Mouse (Mus musculus) embryonic fibroblast, embryonic 13.5 days (primary cell): Measurements from ENCODE around the gene BC017158. TPM values are rescaled to one million over a fixed set of nuclear protein-coding genes. Genes with fewer than 3 reads are reported as not detected.
"Not testable (repeated sequence)": the region's sequence is repeated elsewhere in the genome, so short reads cannot be mapped to it uniquely, and the experiment has no call there.

ENCODE experiments used
- H3K27ac ChIP-seq: 2 replicates; pipeline ENCODE4 v1.5.1; 2012; ENCODE audit warnings: low read length, control low read depth, inconsistent platforms; ENCODE audit not compliant: insufficient read depth
- H3K4me1 ChIP-seq: 2 replicates; pipeline ENCODE4 v1.6.1; 2011; ENCODE audit warnings: low read length; ENCODE audit not compliant: control insufficient read depth, insufficient read depth
- H3K4me3 ChIP-seq: 2 replicates; pipeline ENCODE4 v1.5.1; 2011; ENCODE audit warnings: mild to moderate bottlenecking, control low read depth, low read length; ENCODE audit not compliant: insufficient read depth
- CTCF ChIP-seq: IDR thresholded peaks from 2 replicates; pipeline ENCODE4 v1.5.1; 2011; ENCODE audit warnings: mild to moderate bottlenecking, control low read depth, low read length, moderate library complexity, borderline replicate concordance; ENCODE audit not compliant: insufficient read depth
- POLR2A ChIP-seq: IDR thresholded peaks from 2 replicates; pipeline ENCODE4 v1.6.1; 2011; ENCODE audit warnings: low read depth, mild to moderate bottlenecking, control low read depth, low read length, moderate library complexity
- polyA plus RNA-seq: library from polyadenylated mRNA; stranded (reverse); fragments of >200 nt; gene quantifications from 2 replicates; pipeline ENCODE4 v1.2.4, GENCODE M21; 2011; ENCODE audit warnings: low read depth; ENCODE audit not compliant: missing spikeins, insufficient read length

The BC017158 gene
- 17.9 and 21.1 TPM in 2 replicates for polyA plus RNA-seq

DNA sequence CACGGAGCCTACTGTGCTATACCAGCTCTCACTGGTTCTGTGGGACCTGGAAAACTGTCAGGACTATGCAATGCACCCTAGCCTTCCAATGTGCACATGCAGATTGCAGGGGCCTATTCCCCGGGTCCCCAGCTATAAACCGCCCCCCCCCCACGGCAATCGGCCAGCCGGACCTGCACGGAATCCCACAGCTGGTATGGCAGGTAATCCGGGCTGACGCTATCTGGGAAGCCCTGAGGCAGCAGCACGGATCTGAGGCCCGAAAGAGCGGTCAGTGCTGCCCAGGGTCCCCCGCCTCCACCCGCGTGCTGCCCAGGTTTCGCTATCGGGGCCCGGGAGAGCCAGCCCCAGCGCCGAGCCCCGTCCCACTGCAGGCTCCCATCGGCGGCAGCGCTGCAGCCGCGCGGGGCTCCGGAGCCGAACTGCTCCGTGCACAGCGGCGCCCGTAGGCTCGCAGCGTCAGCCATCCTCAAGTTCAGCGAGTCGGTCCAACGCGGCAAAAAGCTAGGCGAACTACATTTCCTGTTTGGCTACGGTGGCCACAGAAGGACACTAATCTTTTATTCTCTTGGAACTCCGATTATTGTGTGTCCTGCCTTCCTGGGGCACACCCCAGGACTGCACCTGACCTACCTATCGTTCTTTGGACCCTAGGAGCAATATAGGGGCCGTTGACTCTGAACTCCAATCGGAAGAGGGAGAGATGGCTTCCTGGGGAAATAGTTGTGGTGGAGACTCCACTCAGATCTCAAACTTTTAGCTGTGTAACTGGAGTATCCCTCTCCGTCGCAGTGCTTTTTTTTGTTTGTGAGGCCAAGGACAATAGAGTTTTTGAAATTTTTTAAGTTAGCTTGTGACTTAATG is at the start of gene BC017158:
Gene BC017158 (minus strand): TSS at position 554 of the 864 bp plus-strand sequence.
- H3K4me1 ChIP-seq, result peaks cover 3% of the 10 kb centered on the region; the same call in 1 of the 2 replicates
- peak within 1 kb of the TSS; percentile 61 for H3K4me3 ChIP-seq
- TF ChIP-seq CTCF (no peak), POLR2A (peak; percentile 74)
- H3K27ac ChIP-seq, result no peak within 1 kb of the TSS

- Histone ChIP-seq H3K4me1 (peaks cover 5% of the 10 kb centered on the region; the same call in 1 of the 2 replicates), H3K4me3 (no peak overlapping the region), H3K27ac (no peak overlapping the region)
- TF ChIP-seq CTCF (no peak), POLR2A (no peak)
Observed at GRCm38 (mm10) chr7:128346991-128347390, 49.0 kb upstream of the BC017158 start.

GRCm38 (mm10) chr7:128346522-128346921 is 48.6 kb upstream of the BC017158 start:
- Histone ChIP-seq H3K4me3 (no peak overlapping the region), H3K4me1 (peaks cover 5% of the 10 kb centered on the region; the same call in 1 of the 2 replicates), H3K27ac (no peak overlapping the region)
- TF ChIP-seq POLR2A (no peak), CTCF (no peak)

- H3K4me3 ChIP-seq, result no peak overlapping the region
- TF ChIP-seq CTCF (no peak), POLR2A (no peak)
- no peak overlapping the region for H3K27ac ChIP-seq
- peaks cover 5% of the 10 kb centered on the region; the same call in 1 of the 2 replicates for H3K4me1 ChIP-seq
Observed at GRCm38 (mm10) chr7:128345691-128346090, 47.7 kb upstream of the BC017158 start.

- Histone ChIP-seq H3K4me1 (peaks cover 5% of the 10 kb centered on the region; the same call in 1 of the 2 replicates), H3K4me3 (no peak overlapping the region), H3K27ac (no peak overlapping the region)
- TF ChIP-seq POLR2A (no peak), CTCF (peak; percentile 93)
Observed at GRCm38 (mm10) chr7:128344928-128345653, 47.1 kb upstream of the BC017158 start.

- TF ChIP-seq POLR2A (no peak), CTCF (no peak)
- Histone ChIP-seq H3K27ac (no peak overlapping the region), H3K4me3 (no peak overlapping the region), H3K4me1 (peaks cover 5% of the 10 kb centered on the region; the same call in 1 of the 2 replicates)
Observed at GRCm38 (mm10) chr7:128344488-128344887, 46.5 kb upstream of the BC017158 start.

DNA sequence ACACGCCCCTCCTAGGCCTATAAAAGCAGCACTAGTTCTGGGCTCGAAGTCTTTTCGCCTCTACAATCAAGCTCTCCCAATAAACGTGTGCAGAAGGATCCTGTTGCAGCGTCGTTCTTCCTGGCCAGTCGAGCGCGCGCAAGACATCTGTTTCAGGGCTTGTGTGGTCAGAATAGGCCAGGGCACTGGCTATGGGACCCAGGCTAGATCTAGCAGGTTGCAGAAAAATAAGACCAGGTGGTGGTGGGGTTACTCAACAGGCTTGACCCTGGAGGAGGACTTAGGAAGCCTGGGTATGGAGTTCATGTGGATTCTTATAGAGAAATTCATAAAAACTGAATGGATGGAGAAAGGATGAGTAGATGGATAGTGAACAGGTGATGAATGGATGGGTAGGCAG is 44.7 kb upstream of the BC017158 start:
- not testable (repeated sequence) for H3K4me3 ChIP-seq

GRCm38 (mm10) chr7:128340321-128340720 is 42.4 kb upstream of the BC017158 start:
- not testable (repeated sequence) for H3K27ac ChIP-seq, H3K4me1 ChIP-seq, H3K4me3 ChIP-seq

More for the DNA sequence above, 44.7 kb upstream of the BC017158 start:
- not testable (repeated sequence) for H3K4me1 ChIP-seq, H3K27ac ChIP-seq

GRCm38 (mm10) chr7:128332896-128333295 is 34.9 kb upstream of the BC017158 start:
- Histone ChIP-seq H3K27ac (no peak overlapping the region), H3K4me3 (no peak overlapping the region), H3K4me1 (no peaks in the 10 kb centered on the region)
- no peak for TF ChIP-seq CTCF
- TF ChIP-seq POLR2A, result no peak

DNA sequence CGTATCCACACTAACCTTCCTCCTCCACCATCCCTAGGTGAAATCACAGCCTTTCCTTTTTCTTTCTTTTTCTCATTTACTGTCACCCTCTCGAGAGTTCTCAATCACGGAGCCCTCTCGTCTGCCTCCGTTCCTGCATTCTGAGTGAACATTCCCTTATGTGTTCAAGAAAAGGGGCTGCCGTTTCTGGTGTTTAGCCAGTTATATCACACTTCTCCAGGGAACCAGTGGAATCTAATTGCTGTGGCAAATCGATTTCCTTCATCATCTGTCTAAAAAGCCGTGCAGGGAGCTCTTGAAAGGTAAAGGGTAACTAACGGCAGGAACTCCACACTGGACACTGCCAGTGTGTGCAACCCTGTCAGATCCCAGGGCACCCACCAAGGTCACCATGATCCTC is 33.0 kb upstream of the BC017158 start:
- H3K4me1 ChIP-seq, result no peaks in the 10 kb centered on the region
- H3K27ac ChIP-seq, result no peak overlapping the region
- no peak overlapping the region for H3K4me3 ChIP-seq
- TF ChIP-seq POLR2A (no peak), CTCF (no peak)
